Mouse (Mus musculus) right cerebral cortex, postnatal 25 days (tissue): ENCODE data around the gene Fbxo45.

Experiments
- DNase-seq: peaks from one replicate; pipeline ENCODE4 v3.0.0; 2022

Gene Fbxo45

GRCm38 (mm10) chr16:32201004-32201325 is 46.0 kb downstream of the Fbxo45 start:
- no peak for DNase-seq

GRCm38 (mm10) chr16:32200256-32201003 is 46.5 kb downstream of the Fbxo45 start:
- DNase-seq: no peak

- peak; percentile 11 for DNase-seq
Measured at GRCm38 (mm10) chr16:32190011-32190441, 56.9 kb downstream of the Fbxo45 start.

GRCm38 (mm10) chr16:32189109-32189508 is 57.8 kb downstream of the Fbxo45 start:
- peak; percentile 6 for DNase-seq

GRCm38 (mm10) chr16:32186056-32186455 is 60.9 kb downstream of the Fbxo45 start:
- DNase-seq: no peak
